Mouse (Mus musculus): Measurements from ENCODE around the gene Atp11a.

DNA sequence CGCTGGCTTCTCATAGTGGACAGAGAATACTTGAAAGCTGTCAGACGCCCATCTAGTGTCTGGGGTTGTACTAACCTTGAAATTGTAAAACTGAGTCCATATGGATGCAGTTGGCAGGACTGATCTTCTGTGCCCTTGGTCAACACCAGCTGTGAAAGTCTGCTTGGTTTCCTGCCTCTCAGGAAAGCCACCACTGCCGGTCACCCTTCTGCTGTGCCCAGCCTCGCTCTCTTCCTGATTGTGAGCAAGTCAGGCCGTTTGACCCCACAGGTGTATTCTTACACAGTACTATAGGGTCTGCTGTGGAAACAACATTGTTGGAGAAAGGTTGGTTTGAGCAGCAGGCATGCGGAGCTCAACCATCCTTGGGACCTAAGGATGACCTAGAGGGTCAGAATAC lies 120.3 kb downstream of the Atp11a start:
- TF ChIP-seq CTCF (IDR thresholded peaks at IDR 0.05; ENCODE audit: extremely low read depth, insufficient read length, insufficient replicate concordance, low read depth, low read length) (no peak), POLR2A (IDR thresholded peaks at IDR 0.05; ENCODE audit: low read depth, low read length) (no peak)

Data from small intestine, adult 2 months (tissue).